Mouse (Mus musculus) intestine, embryonic 16.5 days (tissue): ENCODE results near the gene Vmn1r198. TPM values are rescaled to one million over a fixed set of nuclear protein-coding genes. Genes with fewer than 3 reads are reported as not detected.
"Not testable (repeated sequence)": the region's sequence is repeated elsewhere in the genome, so short reads cannot be mapped to it uniquely, and the experiment has no call there.

Experiments used
- ATAC-seq: fragments of 200-750 bp; cut with Nextera tagmentation; 2 replicates; pipeline ENCODE4 v1.8.0; 2017; ENCODE audit warnings: moderate TSS enrichment, moderate library complexity
- H3K27ac ChIP-seq: fragments of 300-500 bp; sonication (generic); 2 replicates; pipeline ENCODE4 v1.5.1; 2014; ENCODE audit warnings: mild to moderate bottlenecking, low read length
- H3K27me3 ChIP-seq: fragments of 300-500 bp; sonication (generic); replicated peaks from 2 replicates; pipeline ENCODE4 v1.6.1; 2014; ENCODE audit warnings: low read length, control low read depth, mixed read lengths; ENCODE audit not compliant: control insufficient read depth, insufficient read depth
- H3K36me3 ChIP-seq: fragments of 300-500 bp; sonication (generic); 2 replicates; pipeline ENCODE4 v1.6.1; 2014; ENCODE audit warnings: low read length, control low read depth; ENCODE audit not compliant: control insufficient read depth, insufficient read depth
- H3K4me1 ChIP-seq: fragments of 300-500 bp; sonication (generic); 2 replicates; pipeline ENCODE4 v1.6.1; 2014; ENCODE audit warnings: low read length, control low read depth, mixed read lengths; ENCODE audit not compliant: control insufficient read depth, insufficient read depth
- H3K4me2 ChIP-seq: fragments of 300-500 bp; sonication (generic); 2 replicates; pipeline ENCODE4 v1.6.1; 2014; ENCODE audit warnings: low read depth, low read length, control low read depth
- H3K4me3 ChIP-seq: fragments of 300-500 bp; sonication (generic); 2 replicates; pipeline ENCODE4 v1.5.1; 2014; ENCODE audit warnings: mild to moderate bottlenecking, low read length
- H3K9ac ChIP-seq: fragments of 300-500 bp; sonication (generic); 2 replicates; pipeline ENCODE4 v1.6.1; 2014; ENCODE audit warnings: low read depth, low read length
- H3K9me3 ChIP-seq: fragments of 300-500 bp; sonication (generic); 2 replicates; pipeline ENCODE4 v1.6.1; 2016; ENCODE audit warnings: low read length, control low read depth; ENCODE audit not compliant: control insufficient read depth
- WGBS: fragments of 180-500 bp; shearing (Covaris S2); extraction: QIAGEN DNeasy Blood & Tissue Kit; methylation state at CpG from one replicate; pipeline ENCODE4 v1.1.7; 2014; 5-methylcytosine and 5-hydroxymethylcytosine counted together
- polyA plus RNA-seq: library from polyadenylated mRNA; unstranded; fragments of >200 nt; fragmentation: Nextera tagmentation; extraction: Ambion mirVana; gene quantifications from 2 replicates; pipeline ENCODE4 v1.2.1, GENCODE M21; 2015

Gene Vmn1r198
- not detected in 2 replicates for polyA plus RNA-seq

GRCm38 (mm10) chr13:22350064-22350463 is at the start of gene Vmn1r198:
TSS of gene Vmn1r198 (plus strand) at chr13:22350364.
- no peak within 1 kb of the TSS for H3K27ac ChIP-seq
- no peaks in the 10 kb centered on the region for H3K4me1 ChIP-seq
- H3K36me3 ChIP-seq: no peaks in the 10 kb centered on the region
- 25% methylated on average over 1 of the region's 1 CpGs for WGBS
- H3K9me3 ChIP-seq: no peaks in the 10 kb centered on the region
- no peak within 1 kb of the TSS for H3K4me3 ChIP-seq
- no peaks in the 10 kb centered on the region for H3K27me3 ChIP-seq
- H3K4me2 ChIP-seq: no peak within 1 kb of the TSS
- no peak for ATAC-seq
- no peak within 1 kb of the TSS for H3K9ac ChIP-seq

- H3K36me3 ChIP-seq, H3K4me2 ChIP-seq, H3K4me3 ChIP-seq, H3K4me1 ChIP-seq, H3K27me3 ChIP-seq, H3K27ac ChIP-seq, ATAC-seq, H3K9ac ChIP-seq, H3K9me3 ChIP-seq: not testable (repeated sequence)
- WGBS: 86% methylated on average over 5 of the region's 5 CpGs
Measured at GRCm38 (mm10) chr13:22308075-22308474, 42.1 kb upstream of the Vmn1r198 start.

- ATAC-seq: no peak
Measured at GRCm38 (mm10) chr13:22315361-22315760, 34.8 kb upstream of the Vmn1r198 start.

DNA sequence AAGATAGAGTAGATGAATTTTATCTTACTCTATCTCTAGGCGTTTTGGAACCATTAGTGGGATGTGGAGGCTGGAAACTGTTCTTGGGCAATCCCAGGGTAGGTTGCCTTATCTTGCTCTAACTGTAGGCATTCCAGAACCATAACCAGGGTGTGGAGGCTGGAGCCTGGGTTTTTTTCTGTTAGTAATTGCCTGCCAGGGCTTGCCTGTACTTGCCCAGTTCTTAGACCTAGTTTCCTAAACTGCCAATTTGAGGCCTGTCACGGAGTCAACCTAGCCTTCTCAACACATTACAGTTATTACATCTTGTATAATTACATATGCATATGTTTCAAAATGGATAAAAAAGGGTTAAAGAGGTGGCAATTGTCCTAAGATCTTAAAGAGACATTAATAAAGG is 32.8 kb upstream of the Vmn1r198 start:
- Histone ChIP-seq H3K4me1 (no peaks in the 10 kb centered on the region), H3K27me3 (no peaks in the 10 kb centered on the region), H3K27ac (no peak overlapping the region), H3K4me2 (no peak overlapping the region), H3K9ac (no peak overlapping the region), H3K9me3 (no peaks in the 10 kb centered on the region), H3K4me3 (no peak overlapping the region), H3K36me3 (no peaks in the 10 kb centered on the region)
- no peak for ATAC-seq
- WGBS: 88% methylated on average over 2 of the region's 2 CpGs

More at GRCm38 (mm10) chr13:22315361-22315760, 34.8 kb upstream of the Vmn1r198 start:
- H3K9ac ChIP-seq: no peak overlapping the region
- H3K4me1 ChIP-seq: no peaks in the 10 kb centered on the region
- no peak overlapping the region for H3K4me3 ChIP-seq
- 78% methylated on average over 2 of the region's 2 CpGs for WGBS
- no peaks in the 10 kb centered on the region for H3K36me3 ChIP-seq
- H3K27ac ChIP-seq: no peak overlapping the region
- no peak overlapping the region for H3K4me2 ChIP-seq
- H3K27me3 ChIP-seq: no peaks in the 10 kb centered on the region
- no peaks in the 10 kb centered on the region for H3K9me3 ChIP-seq

- no peaks in the 10 kb centered on the region for H3K4me1 ChIP-seq
- H3K4me3 ChIP-seq: no peak overlapping the region
- H3K9ac ChIP-seq: no peak overlapping the region
- H3K27ac ChIP-seq: no peak overlapping the region
- H3K9me3 ChIP-seq: no peaks in the 10 kb centered on the region
- ATAC-seq: no peak
- no peaks in the 10 kb centered on the region for H3K27me3 ChIP-seq
- no peaks in the 10 kb centered on the region for H3K36me3 ChIP-seq
- H3K4me2 ChIP-seq: no peak overlapping the region
Measured at GRCm38 (mm10) chr13:22320091-22320490, 30.1 kb upstream of the Vmn1r198 start.

- ATAC-seq: no peak
- Histone ChIP-seq H3K9me3 (no peaks in the 10 kb centered on the region), H3K4me3 (no peak within 1 kb of the TSS), H3K4me1 (no peaks in the 10 kb centered on the region), H3K27ac (no peak within 1 kb of the TSS), H3K4me2 (no peak within 1 kb of the TSS), H3K36me3 (no peaks in the 10 kb centered on the region), H3K9ac (no peak within 1 kb of the TSS), H3K27me3 (no peaks in the 10 kb centered on the region)
Measured at GRCm38 (mm10) chr13:22324289-22324688, 25.9 kb upstream of the Vmn1r198 start, which contains the start of gene Vmn1r197. TSS of gene Vmn1r197 (plus strand) at chr13:22324589.

DNA sequence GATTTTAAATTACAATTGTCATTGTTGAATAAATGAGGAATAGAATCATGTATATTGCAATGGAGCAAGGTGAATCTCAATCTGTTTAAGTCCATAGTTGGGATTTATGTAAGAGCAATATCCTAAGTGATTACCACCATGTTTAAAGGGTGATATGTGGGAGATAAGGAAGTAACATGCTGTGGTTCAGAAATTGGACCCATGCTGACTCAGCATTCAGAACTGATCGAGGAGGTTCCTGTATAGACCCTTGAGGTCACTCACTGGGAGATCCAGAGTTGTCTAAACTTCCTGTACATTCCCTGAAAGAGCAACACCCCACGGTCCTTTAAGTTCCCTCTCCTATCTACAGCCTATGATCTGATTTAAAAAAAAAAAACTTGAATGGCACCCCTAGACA is 16.9 kb upstream of the Vmn1r198 start:
- Histone ChIP-seq H3K9me3 (no peaks in the 10 kb centered on the region), H3K9ac (no peak overlapping the region), H3K36me3 (no peaks in the 10 kb centered on the region), H3K4me1 (no peaks in the 10 kb centered on the region), H3K4me3 (no peak overlapping the region), H3K27ac (no peak overlapping the region), H3K4me2 (no peak overlapping the region), H3K27me3 (no peaks in the 10 kb centered on the region)
- ATAC-seq: no peak
- 75% methylated on average over 2 of the region's 2 CpGs for WGBS

DNA sequence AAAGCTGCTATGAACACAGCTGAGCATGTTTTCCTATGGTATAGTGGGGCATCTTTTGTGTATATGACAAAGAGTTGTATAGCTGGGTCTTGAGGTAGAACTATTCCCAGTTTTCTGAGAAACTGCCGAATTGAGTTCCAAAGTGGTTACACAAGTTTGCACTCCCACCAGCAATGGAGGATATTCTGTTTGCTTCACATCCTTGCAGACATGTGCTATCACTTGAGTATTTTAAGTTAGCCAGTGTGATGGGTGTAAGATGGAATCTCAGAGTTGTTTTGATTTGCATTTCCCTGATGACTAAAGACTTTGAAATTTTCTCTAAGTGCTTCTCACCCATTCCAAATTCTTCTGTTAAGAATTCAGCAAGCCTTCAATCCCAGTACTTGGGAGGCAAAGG is 14.6 kb upstream of the Vmn1r198 start:
- H3K27ac ChIP-seq: no peak overlapping the region
- no peaks in the 10 kb centered on the region for H3K27me3 ChIP-seq
- H3K4me1 ChIP-seq: no peaks in the 10 kb centered on the region
- 83% methylated on average over 1 of the region's 1 CpGs for WGBS
- H3K4me3 ChIP-seq: no peak overlapping the region
- H3K36me3 ChIP-seq: no peaks in the 10 kb centered on the region
- ATAC-seq: no peak
- no peak overlapping the region for H3K9ac ChIP-seq
- no peak overlapping the region for H3K4me2 ChIP-seq
- no peaks in the 10 kb centered on the region for H3K9me3 ChIP-seq

DNA sequence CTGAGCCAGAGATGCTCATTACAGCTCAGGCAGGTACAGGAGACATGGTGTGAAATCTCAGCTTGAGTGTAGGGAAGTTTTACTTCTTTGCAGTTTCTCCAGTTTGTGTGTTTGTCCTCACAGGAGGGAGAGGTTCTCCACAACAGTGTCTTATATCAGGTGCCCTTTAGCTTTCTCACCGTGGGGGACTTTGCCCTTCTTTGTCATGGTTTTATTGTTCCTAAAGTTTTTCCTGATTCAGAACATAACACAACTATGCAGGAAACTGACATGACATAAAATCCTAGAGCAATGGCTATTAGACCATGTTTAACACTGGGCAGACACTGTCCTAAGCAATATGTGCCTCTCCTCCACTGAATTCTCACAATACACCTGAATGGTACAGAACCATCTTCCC is 649 bp downstream of the Vmn1r198 start:
- Histone ChIP-seq H3K27ac (no peak overlapping the region), H3K27me3 (no peaks in the 10 kb centered on the region), H3K9ac (no peak overlapping the region), H3K9me3 (no peaks in the 10 kb centered on the region), H3K4me1 (no peaks in the 10 kb centered on the region), H3K4me3 (no peak overlapping the region), H3K36me3 (no peaks in the 10 kb centered on the region), H3K4me2 (no peak overlapping the region)
- 70% methylated on average over 1 of the region's 1 CpGs for WGBS
- ATAC-seq: peak; percentile 66

DNA sequence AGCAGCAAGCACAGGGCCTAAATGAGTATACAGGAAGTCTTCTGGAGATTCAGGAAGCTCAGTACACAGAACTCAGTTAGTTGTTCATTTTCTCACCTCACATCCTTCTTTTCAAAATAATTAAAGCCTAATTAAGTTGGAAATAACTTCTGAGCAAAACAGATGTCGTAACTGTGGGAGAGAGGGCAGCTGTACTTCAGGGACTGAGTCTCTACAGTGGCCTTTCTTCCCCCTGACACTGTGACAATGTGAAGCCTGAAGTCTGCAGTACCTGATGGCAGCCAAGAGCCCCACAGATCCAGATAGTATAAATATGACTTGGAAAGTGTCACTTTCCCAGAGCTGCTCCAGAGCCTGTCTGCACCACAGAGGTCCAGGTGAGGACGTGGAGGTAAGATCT is 29.4 kb downstream of the Vmn1r198 start, which contains the start of gene Vmn1r199:
Vmn1r199 (plus strand) TSS at position 301 of the 400 bp plus-strand sequence.
- Histone ChIP-seq H3K27me3 (no peaks in the 10 kb centered on the region), H3K9ac (no peak within 1 kb of the TSS), H3K4me3 (no peak within 1 kb of the TSS), H3K9me3 (no peaks in the 10 kb centered on the region), H3K27ac (no peak within 1 kb of the TSS), H3K4me2 (no peak within 1 kb of the TSS), H3K36me3 (no peaks in the 10 kb centered on the region), H3K4me1 (no peaks in the 10 kb centered on the region)
- 79% methylated on average over 2 of the region's 2 CpGs for WGBS
- no peak for ATAC-seq
